Mouse (Mus musculus) bone marrow macrophage, adult 2 months (primary cell): ENCODE measurements at regions not wholly inside any gene's neighbourhood (a gene's known extent, or its start where the extent isn't known, plus 50 kb on each side); places are given as distances from the start of the nearest gene placed in this dataset.
A peak's percentile ranks its signal among the peaks of the same experiment; 100 is the strongest.

ENCODE experiments used
- H3K27ac ChIP-seq: 2 replicates; pipeline ENCODE4 v1.5.1; 2012; ENCODE audit warnings: low read depth, low read length; ENCODE audit not compliant: insufficient read depth
- H3K4me1 ChIP-seq: 2 replicates; pipeline ENCODE4 v1.6.1; 2012; ENCODE audit warnings: low read length; ENCODE audit not compliant: control insufficient read depth, insufficient read depth
- H3K4me3 ChIP-seq: 2 replicates; pipeline ENCODE4 v1.5.1; 2012; ENCODE audit warnings: mild to moderate bottlenecking, low read length, moderate library complexity; ENCODE audit not compliant: insufficient read depth
- CTCF ChIP-seq: IDR thresholded peaks from 2 replicates; pipeline ENCODE4 v1.5.1; 2012; ENCODE audit warnings: low read depth, mild to moderate bottlenecking, low read length, moderate library complexity
- POLR2A ChIP-seq: IDR thresholded peaks from 2 replicates; pipeline ENCODE4 v1.6.1; 2012; ENCODE audit warnings: mild to moderate bottlenecking, low read depth, low read length, borderline replicate concordance

- no peak overlapping the region for H3K4me3 ChIP-seq
- H3K27ac ChIP-seq = peak overlapping the region; percentile 66
- H3K4me1 ChIP-seq = peaks cover 28% of the 10 kb centered on the region
- TF ChIP-seq POLR2A (no peak), CTCF (no peak)
These were observed 287.1 kb downstream of the Maf start for GRCm38 (mm10) chr8:115420536-115420935.

- H3K4me1 ChIP-seq = peaks cover 24% of the 10 kb centered on the region
- no peak overlapping the region for H3K4me3 ChIP-seq
- H3K27ac ChIP-seq = peak overlapping the region; percentile 66
- TF ChIP-seq POLR2A (no peak), CTCF (no peak)
These were observed 287.5 kb downstream of the Maf start for GRCm38 (mm10) chr8:115420131-115420530.

GRCm38 (mm10) chr8:115418056-115418455 lies 289.5 kb downstream of the Maf start:
- Histone ChIP-seq H3K4me3 (no peak overlapping the region), H3K4me1 (peaks cover 31% of the 10 kb centered on the region), H3K27ac (no peak overlapping the region)
- no peak for TF ChIP-seq POLR2A
- no peak for TF ChIP-seq CTCF

DNA sequence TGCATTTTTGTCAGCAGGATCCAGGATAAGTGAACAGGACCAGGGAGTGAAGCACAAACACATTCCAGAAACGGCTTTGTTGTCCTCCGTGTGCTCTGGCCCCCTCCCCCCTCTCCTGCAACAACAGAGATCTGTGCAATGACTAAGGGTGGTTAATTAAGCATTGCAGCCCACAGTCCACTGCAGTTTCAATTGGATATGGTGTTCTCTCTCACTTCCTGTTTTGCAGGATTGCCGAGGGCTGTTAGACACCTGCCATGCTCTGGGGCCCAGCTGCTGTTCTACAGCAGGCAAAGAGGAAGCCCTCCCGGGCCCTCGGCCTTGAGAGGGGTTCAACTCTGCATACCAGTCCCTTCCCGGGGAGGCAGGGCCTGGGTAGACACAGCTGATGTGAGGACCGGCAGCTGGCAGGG lies 293.5 kb downstream of the Maf start:
- no peak overlapping the region for H3K4me3 ChIP-seq
- TF ChIP-seq CTCF = no peak
- TF ChIP-seq POLR2A = no peak
- peaks cover 25% of the 10 kb centered on the region for H3K4me1 ChIP-seq
- peak overlapping the region; percentile 21; the same call in 1 of the 2 replicates for H3K27ac ChIP-seq

- TF ChIP-seq CTCF (no peak), POLR2A (no peak)
- Histone ChIP-seq H3K4me1 (peaks cover 29% of the 10 kb centered on the region), H3K4me3 (no peak overlapping the region), H3K27ac (no peak overlapping the region)
These were observed 295.8 kb downstream of the Maf start for GRCm38 (mm10) chr8:115411756-115412155.

- TF ChIP-seq CTCF (no peak), POLR2A (no peak)
- Histone ChIP-seq H3K4me1 (peaks cover 29% of the 10 kb centered on the region), H3K4me3 (no peak overlapping the region), H3K27ac (no peak overlapping the region)
These were observed 296.5 kb downstream of the Maf start for GRCm38 (mm10) chr8:115411061-115411460.

DNA sequence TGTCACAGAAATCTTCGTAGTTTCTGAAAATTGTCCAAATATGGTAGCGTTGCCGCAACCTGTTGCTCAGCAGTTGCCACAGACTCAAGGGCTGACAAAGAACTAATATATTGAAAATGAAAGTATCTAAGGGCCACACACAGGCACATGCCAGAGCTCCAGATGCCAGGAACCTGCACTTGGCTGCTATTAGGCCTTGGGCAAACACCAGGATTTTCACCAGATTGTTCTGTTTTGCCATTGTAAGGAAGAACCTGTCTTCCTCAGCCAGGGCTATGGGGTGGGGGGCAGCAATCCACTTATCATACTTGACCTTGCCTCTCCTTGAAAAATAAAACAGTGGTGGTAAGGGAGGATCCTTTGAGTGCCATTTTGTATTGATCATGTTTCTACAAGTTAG lies 297.4 kb downstream of the Maf start:
- Histone ChIP-seq H3K4me3 (no peak overlapping the region), H3K27ac (no peak overlapping the region), H3K4me1 (peaks cover 29% of the 10 kb centered on the region)
- no peak for TF ChIP-seq CTCF
- TF ChIP-seq POLR2A = no peak

GRCm38 (mm10) chr8:115407535-115407934 lies 300.1 kb downstream of the Maf start:
- Histone ChIP-seq H3K27ac (no peak overlapping the region), H3K4me3 (no peak overlapping the region), H3K4me1 (peaks cover 13% of the 10 kb centered on the region)
- no peak for TF ChIP-seq POLR2A
- no peak for TF ChIP-seq CTCF

DNA sequence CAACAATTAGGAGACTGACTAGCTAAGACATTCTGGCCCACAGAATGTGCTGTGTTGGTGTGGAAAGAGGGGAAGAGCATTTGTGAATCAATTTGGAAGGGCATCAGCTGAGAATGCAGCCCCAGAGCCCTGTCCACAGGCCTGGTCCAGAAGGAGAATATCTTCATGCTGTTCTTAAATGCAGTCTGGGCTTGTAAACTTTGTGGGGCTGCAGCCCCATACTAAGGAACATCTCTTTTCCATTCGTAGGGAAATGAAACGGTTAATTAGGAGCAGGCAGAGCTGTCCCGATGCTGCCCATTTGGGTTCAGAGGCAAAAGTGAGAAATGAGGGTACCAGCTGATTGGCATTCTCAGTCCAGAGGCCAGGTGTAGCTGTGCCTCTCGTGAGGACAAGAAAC lies 304.0 kb downstream of the Maf start:
- Histone ChIP-seq H3K27ac (no peak overlapping the region), H3K4me1 (peaks cover 8% of the 10 kb centered on the region), H3K4me3 (no peak overlapping the region)
- TF ChIP-seq CTCF = no peak
- no peak for TF ChIP-seq POLR2A

DNA sequence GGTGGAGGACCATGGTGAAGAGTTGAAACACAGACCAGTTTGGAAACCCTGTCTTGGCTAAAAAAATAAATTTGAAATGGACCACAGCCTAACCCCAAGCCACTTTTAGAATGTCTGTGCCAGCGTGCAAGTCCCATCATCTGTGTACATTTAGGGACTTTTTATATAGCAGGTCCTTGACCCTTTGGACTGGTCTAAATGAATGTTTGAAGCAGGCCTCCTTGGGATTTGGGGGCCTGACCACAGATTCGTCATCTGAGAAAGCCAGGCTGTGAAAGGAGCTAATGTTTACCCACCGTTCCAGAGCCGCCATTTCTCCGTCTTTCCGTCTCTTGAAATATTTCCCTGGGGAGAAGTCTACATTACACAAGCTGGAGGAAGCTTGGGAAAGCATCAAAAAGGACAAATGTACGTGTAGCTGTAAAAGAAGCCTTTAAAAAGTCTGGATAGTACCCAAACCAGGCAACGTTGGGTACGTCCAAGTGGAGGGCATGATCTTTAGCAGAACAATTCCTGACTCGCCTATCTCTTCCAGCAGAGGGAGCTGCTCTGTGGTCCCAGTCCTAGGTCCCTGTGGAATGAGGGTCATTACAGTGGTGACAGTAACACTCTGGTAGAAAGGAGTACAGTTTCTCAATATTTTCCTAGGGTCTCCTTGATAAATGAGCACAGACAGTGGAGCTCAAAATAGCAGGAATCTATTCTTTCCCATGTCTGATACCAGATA lies 305.0 kb downstream of the Maf start:
- H3K4me3 ChIP-seq = no peak overlapping the region
- no peak overlapping the region for H3K27ac ChIP-seq
- H3K4me1 ChIP-seq = peaks cover 13% of the 10 kb centered on the region
- TF ChIP-seq CTCF (peak; percentile 12; the same call in 1 of the 2 replicates), POLR2A (no peak)
